Mouse (Mus musculus) gastrocnemius, postnatal 14 days (tissue): Measurements from ENCODE around the gene Plcg1. TPM values are rescaled to one million over a fixed set of nuclear protein-coding genes. Genes with fewer than 3 reads are reported as not detected.

Experiments used
- DNase-seq: peaks from one replicate; pipeline ENCODE4 v3.0.0; 2021; ENCODE audit warnings: mixed read lengths
- intact Hi-C: fragments of 180-260 bp; cut with DNase I; formaldehyde crosslinking; loops from one replicate; pipeline ENCODE4 v1.15.1; 2025; ENCODE audit warnings: low total_unique reads
- total RNA-seq, 2 experiments: library from RNA; stranded (reverse); gene quantifications; 2 replicates each; pipeline ENCODE4 v1.2.3; 2021

The Plcg1 gene
- total RNA-seq, 2 experiments from 2014 or later, result 28.5 to 36.3 TPM

DNA sequence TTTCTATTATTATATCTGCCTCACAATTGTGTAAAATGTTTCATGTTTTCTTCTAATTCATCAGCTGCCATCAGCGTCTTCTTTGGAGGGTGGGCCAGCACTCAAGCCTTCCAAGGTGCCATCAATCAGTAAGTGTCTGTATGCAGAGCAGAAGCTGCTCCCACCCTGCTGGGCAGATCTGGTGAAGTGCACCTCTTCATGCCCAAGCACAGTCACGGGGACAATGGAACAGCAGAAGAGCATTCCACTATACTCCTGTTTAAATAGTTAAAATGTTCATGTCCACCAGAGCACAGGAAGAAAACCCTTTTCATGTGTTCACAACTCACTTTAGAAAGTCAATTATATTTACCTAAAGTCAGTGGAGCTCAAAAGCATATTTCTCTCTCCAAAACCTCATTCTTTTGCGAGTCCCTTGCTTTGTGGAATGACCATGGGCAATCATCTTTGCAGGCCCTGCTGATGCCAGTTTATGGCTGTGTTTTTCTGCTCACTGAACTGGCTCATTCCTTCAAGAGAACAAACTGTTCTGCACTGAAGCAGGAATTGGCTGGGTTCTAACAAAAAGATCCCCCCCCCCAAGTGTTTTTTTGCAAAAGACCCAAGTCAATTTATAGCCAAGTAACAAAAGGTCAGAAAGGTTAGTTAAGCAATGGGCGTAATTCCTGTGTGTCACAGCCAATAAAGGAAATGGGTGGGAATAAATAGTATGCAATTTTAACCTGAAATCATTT, 73.9 kb downstream of the Plcg1 start:
- intact Hi-C loops, result no loop called here
- DNase-seq, result no peak

DNA sequence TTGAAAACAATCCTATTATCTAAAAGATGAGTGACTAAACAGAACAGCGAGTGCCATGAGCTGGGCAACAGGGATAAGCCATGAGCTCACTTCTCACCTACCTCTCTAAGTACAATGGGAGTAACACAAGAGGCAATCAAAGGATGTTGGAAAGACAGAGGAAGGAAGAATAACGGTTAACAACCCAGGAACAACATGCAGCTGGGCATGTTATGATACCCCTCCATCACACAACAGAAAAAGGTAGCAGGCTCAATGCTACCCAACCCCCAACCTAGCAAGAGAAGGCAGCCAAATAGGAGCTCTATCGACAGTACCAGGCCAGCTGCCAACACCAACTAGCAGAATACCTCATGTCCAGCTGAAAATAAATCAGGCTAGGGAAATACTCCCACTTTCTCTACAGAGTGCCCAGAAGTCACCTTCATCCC, 75.0 kb downstream of the Plcg1 start:
- intact Hi-C loops, result no loop called here
- peak; percentile 49 for DNase-seq

DNA sequence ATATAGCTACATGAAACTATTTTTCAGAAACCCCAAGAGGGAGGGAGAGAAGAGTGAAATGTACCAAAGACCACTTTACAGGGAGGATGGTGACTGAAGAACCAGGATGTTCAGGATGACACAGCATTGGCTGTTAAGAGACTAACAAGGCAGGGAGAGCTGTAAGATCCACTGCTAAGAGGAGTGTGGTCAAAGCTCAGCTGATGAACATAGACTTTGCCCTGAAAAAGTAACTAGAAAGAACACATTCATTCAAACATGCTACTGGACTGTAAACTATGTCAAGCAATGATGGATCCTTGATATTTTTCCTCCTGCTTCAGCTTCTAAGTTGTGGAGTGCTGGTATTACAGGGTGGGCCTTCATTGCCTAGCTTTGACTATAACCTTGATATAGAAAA, 79.3 kb downstream of the Plcg1 start:
- intact Hi-C loops, result no loop called here
- no peak for DNase-seq

DNA sequence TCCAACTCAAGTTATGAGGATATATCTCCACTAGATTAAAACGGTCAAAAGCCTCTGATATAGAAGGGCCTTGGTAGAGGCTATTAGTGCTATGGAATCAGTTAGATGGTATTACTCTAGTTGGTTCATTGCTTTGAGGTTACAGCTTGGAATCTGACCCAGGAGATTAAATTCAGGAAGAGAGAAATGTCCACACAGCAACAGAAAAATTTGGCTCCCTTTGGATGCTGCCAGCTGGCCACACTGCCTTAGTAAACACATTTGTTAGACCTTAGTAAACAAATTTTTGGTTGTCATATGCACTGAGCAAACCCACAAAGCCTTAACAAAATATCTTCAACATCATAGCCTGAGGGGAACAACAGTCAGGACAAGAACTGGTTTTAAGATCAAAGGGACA, 79.7 kb downstream of the Plcg1 start:
- intact Hi-C loops, result no loop called here
- no peak for DNase-seq

Other genes starting within 250 kb of the Plcg1 start
- gene Top1, start 85.4 kb upstream of the Plcg1 start, total RNA-seq, result 10 to 100 TPM; 37.7 to 40.5 TPM
- gene Zhx3, start 141.7 kb downstream of the Plcg1 start, total RNA-seq, result 10 to 100 TPM; 43.4 to 44.8 TPM
- gene Lpin3, start 149.4 kb downstream of the Plcg1 start, total RNA-seq, result 10 to 100 TPM in 1 of 2 experiments, 1 to 10 TPM in 1; 8.2 to 10.1 TPM
- gene Emilin3, start 181.0 kb downstream of the Plcg1 start, total RNA-seq, result 1 to 10 TPM; 2.1 to 3.8 TPM